23 mouse cellular contexts compared by ENCODE assay signal in the genomic region with DNA sequence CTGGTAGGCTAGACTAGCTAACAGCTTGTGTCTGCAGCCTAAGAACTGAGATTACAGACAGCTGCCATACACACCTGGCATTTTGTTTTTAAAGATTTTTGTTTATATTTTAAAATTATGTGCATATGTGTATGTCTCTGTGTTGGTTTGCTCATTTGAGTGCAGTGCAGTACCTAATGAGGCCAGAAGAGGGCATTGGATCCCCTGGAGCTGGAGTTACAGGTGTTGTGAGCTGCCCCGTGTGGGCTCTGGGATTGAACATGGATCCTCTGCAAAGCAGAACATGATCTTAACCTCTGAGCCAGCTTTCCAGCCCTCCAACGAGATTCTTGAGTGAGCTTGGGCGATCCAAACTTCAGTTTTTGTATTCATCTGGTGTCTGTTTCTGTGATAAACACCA. TPM values are rescaled to one million over a fixed set of nuclear protein-coding genes. Genes with fewer than 3 reads are reported as not detected.
DNase-seq lines count a peak whose midpoint lies in the region; ATAC-seq and TF ChIP-seq lines count a peak whose summit lies in the region.
"Had no signal": no experiment of that assay in that cellular context is flagged by ENCODE, and none has a peak within 500 bp of the region (broad histone marks: within the 10 kb centered on the region; RNA-seq: fewer than 3 reads in every experiment).

No protein-coding gene starts in this region.

- no peak overlapping the region for H3K4me2 ChIP-seq in forebrain, postnatal 0 days (ENCODE audit: low read depth)
- no peak overlapping the region for H3K4me2 ChIP-seq in forebrain, embryonic 12.5 days
- H3K4me2 ChIP-seq in stomach, postnatal 0 days (replicated peaks; ENCODE audit: low read depth) = no peak overlapping the region
- H3K4me2 ChIP-seq: kidney, embryonic 15.5 days; limb, embryonic 13.5 days; lung, embryonic 15.5 days; stomach, embryonic 15.5 days had no signal

- H3K27ac ChIP-seq in forebrain, postnatal 0 days (ENCODE audit: low read depth, low read length) = no peak overlapping the region
- no peak overlapping the region for H3K27ac ChIP-seq in forebrain, embryonic 12.5 days
- H3K27ac ChIP-seq in left cerebral cortex, adult 2 months = no peak overlapping the region
- H3K27ac ChIP-seq in thymus, adult 2 months (ENCODE audit: control insufficient read depth, insufficient read depth, low read length) = no peak overlapping the region
- H3K27ac ChIP-seq in stomach, postnatal 0 days (replicated peaks) = no peak overlapping the region
- H3K27ac ChIP-seq: embryonic facial prominence, embryonic 10.5 days; kidney, embryonic 15.5 days; limb, embryonic 13.5 days; lung, embryonic 15.5 days; stomach, embryonic 15.5 days had no signal

- TF ChIP-seq EP300 in stomach, postnatal 0 days (optimal IDR thresholded peaks at IDR 0.05) = no peak

- H3K27me3 ChIP-seq in forebrain, postnatal 0 days (ENCODE audit: insufficient read depth, low read length) = no peaks in the 10 kb centered on the region
- H3K27me3 ChIP-seq in forebrain, embryonic 12.5 days = no peaks in the 10 kb centered on the region
- H3K27me3 ChIP-seq in thymus, adult 2 months (ENCODE audit: control insufficient read depth, insufficient read depth, low read length) = no peaks in the 10 kb centered on the region
- H3K27me3 ChIP-seq in stomach, postnatal 0 days (ENCODE audit: control insufficient read depth, insufficient read depth, low read length) = no peaks in the 10 kb centered on the region
- H3K27me3 ChIP-seq: limb, embryonic 13.5 days; lung, embryonic 15.5 days; stomach, embryonic 15.5 days had no signal

- no peaks in the 10 kb centered on the region for H3K9me3 ChIP-seq in forebrain, postnatal 0 days (ENCODE audit: low read length)
- no peaks in the 10 kb centered on the region for H3K9me3 ChIP-seq in forebrain, embryonic 12.5 days
- H3K9me3 ChIP-seq in stomach, postnatal 0 days (ENCODE audit: control insufficient read depth, low read length) = no peaks in the 10 kb centered on the region
- H3K9me3 ChIP-seq: embryonic facial prominence, embryonic 10.5 days; kidney, embryonic 15.5 days; limb, embryonic 13.5 days; lung, embryonic 15.5 days; stomach, embryonic 15.5 days had no signal

- H3K4me1 ChIP-seq in forebrain, postnatal 0 days (ENCODE audit: insufficient read depth) = no peaks in the 10 kb centered on the region
- no peaks in the 10 kb centered on the region for H3K4me1 ChIP-seq in forebrain, embryonic 12.5 days
- no peaks in the 10 kb centered on the region for H3K4me1 ChIP-seq in thymus, adult 2 months (replicated peaks; ENCODE audit: control insufficient read depth, insufficient read depth, low read length)
- no peaks in the 10 kb centered on the region for H3K4me1 ChIP-seq in stomach, postnatal 0 days (replicated peaks; ENCODE audit: control insufficient read depth, insufficient read depth)
- H3K4me1 ChIP-seq: limb, embryonic 13.5 days; lung, embryonic 15.5 days; stomach, embryonic 15.5 days had no signal

- WGBS in forebrain, postnatal 0 days = 75% methylated on average over 3 of the region's 3 CpGs
- 68% methylated on average over 3 of the region's 3 CpGs for WGBS in forebrain, embryonic 12.5 days
- 79% methylated on average over 3 of the region's 3 CpGs for WGBS in thymus, adult 2 months
- 71% methylated on average over 3 of the region's 3 CpGs for WGBS in stomach, postnatal 0 days

- H3K36me3 ChIP-seq in forebrain, postnatal 0 days (ENCODE audit: insufficient read depth) = no peaks in the 10 kb centered on the region
- H3K36me3 ChIP-seq in forebrain, embryonic 12.5 days (replicated peaks) = no peaks in the 10 kb centered on the region
- H3K36me3 ChIP-seq in thymus, adult 2 months (ENCODE audit: control insufficient read depth, insufficient read depth, low read length) = no peaks in the 10 kb centered on the region
- no peaks in the 10 kb centered on the region for H3K36me3 ChIP-seq in stomach, postnatal 0 days (ENCODE audit: control insufficient read depth, insufficient read depth, low read length)
- H3K36me3 ChIP-seq: embryonic facial prominence, embryonic 10.5 days; kidney, embryonic 15.5 days; limb, embryonic 13.5 days; lung, embryonic 15.5 days; stomach, embryonic 15.5 days had no signal

- no peak overlapping the region for H3K4me3 ChIP-seq in forebrain, postnatal 0 days (ENCODE audit: low read depth, low read length)
- no peak overlapping the region for H3K4me3 ChIP-seq in forebrain, embryonic 12.5 days (replicated peaks)
- no peak overlapping the region for H3K4me3 ChIP-seq in left cerebral cortex, adult 2 months
- H3K4me3 ChIP-seq in thymus, adult 2 months (ENCODE audit: control insufficient read depth, insufficient read depth, low read length) = no peak overlapping the region
- no peak overlapping the region for H3K4me3 ChIP-seq in stomach, postnatal 0 days (ENCODE audit: low read depth, low read length)
- H3K4me3 ChIP-seq: embryonic facial prominence, embryonic 10.5 days; kidney, embryonic 15.5 days; limb, embryonic 13.5 days; lung, embryonic 15.5 days; stomach, embryonic 15.5 days had no signal

- peak; percentile 38 for TF ChIP-seq CTCF in forebrain, postnatal 0 days (IDR thresholded peaks at IDR 0.05; ENCODE audit: low read depth)
- TF ChIP-seq CTCF in left cerebral cortex, adult 2 months (IDR thresholded peaks at IDR 0.05) = peak; percentile 31
- no peak for TF ChIP-seq CTCF in thymus, adult 2 months (IDR thresholded peaks at IDR 0.05; ENCODE audit: borderline replicate concordance, control insufficient read depth, extremely low read depth, insufficient read depth, low read length, poor library complexity)
- peak; percentile 30 for TF ChIP-seq CTCF in stomach, postnatal 0 days (IDR thresholded peaks at IDR 0.05; ENCODE audit: low read depth)

- H3K9ac ChIP-seq in forebrain, postnatal 0 days = no peak overlapping the region
- H3K9ac ChIP-seq in forebrain, embryonic 12.5 days = no peak overlapping the region
- no peak overlapping the region for H3K9ac ChIP-seq in stomach, postnatal 0 days (ENCODE audit: low read length)
- H3K9ac ChIP-seq: kidney, embryonic 15.5 days; limb, embryonic 13.5 days; lung, embryonic 15.5 days; stomach, embryonic 15.5 days had no signal

- TF ChIP-seq POLR2A in thymus, adult 2 months (IDR thresholded peaks at IDR 0.05; ENCODE audit: control insufficient read depth, extremely low read depth, insufficient read depth, low read length, poor library complexity) = no peak

- intact Hi-C loops in left cerebral cortex, adult 2 months (cut with DNase I) = no loop called here
- intact Hi-C loops in left cerebral cortex, postnatal 10 days (cut with DNase I) = no loop called here

- ATAC-seq in forebrain, postnatal 0 days = no peak
- no peak for ATAC-seq in forebrain, embryonic 12.5 days (ENCODE audit: low FRiP score)
- no peak for ATAC-seq in stomach, postnatal 0 days (ENCODE audit: low FRiP score, low TSS enrichment)
- ATAC-seq: forebrain, embryonic 14.5 days; midbrain, embryonic 16.5 days had no signal

- no peak for DNase-seq in forebrain, postnatal 0 days
- DNase-seq in left cerebral cortex, adult 2 months (ENCODE audit: extremely low spot score in 1 of 2, low spot score in 2 of 2) = no peak
- DNase-seq in left cerebral cortex, postnatal 10 days (ENCODE audit: extremely low spot score in 1 of 2, low spot score in 2 of 2) = no peak
- DNase-seq in thymus, adult 2 months = peak; percentile 2
- no peak for DNase-seq in thymus, adult 18-20 months
- DNase-seq in stomach, postnatal 0 days (ENCODE audit: low spot score) = no peak
- DNase-seq in spleen, postnatal 14 days (ENCODE audit: low spot score in 2 of 2) = no peak
- DNase-seq: adrenal gland, adult 8-10 months; cerebellum, adult 18-20 months; cerebellum, postnatal 36 days; heart, postnatal 4 days; spleen, adult 18-20 months had no signal

RNA-seq across cellular contexts. Expression of a gene that starts 27.8 kb away (rescaled TPM):
- 3.0 and 3.5 TPM in 2 replicates for total RNA-seq in forebrain, postnatal 0 days (2014; rRNA removed)
- polyA plus RNA-seq in forebrain, postnatal 0 days (2015; fragmentation: Nextera tagmentation; extraction: Ambion mirVana) = 1.5 and 3.0 TPM in 2 replicates
- polyA plus RNA-seq in forebrain, embryonic 12.5 days (2016; fragmentation: Nextera tagmentation; extraction: Ambion mirVana) = 0.13 and 0.40 TPM in 2 replicates
- 1 to 10 TPM; 4.2 to 4.5 TPM for total RNA-seq in left cerebral cortex, adult 2 months (2021)
- 1 to 10 TPM; 1.5 TPM for total RNA-seq in left cerebral cortex, postnatal 10 days (2021)
- 0.11 and 0.28 TPM in 2 replicates for polyA plus RNA-seq in thymus, adult 2 months (2012; rRNA removed)
- polyA plus RNA-seq in stomach, postnatal 0 days (2015; fragmentation: Nextera tagmentation; extraction: Ambion mirVana) = 0.21 and 0.23 TPM in 2 replicates
- total RNA-seq: adrenal gland, adult 8-10 months; granulocyte monocyte progenitor cell, adult 5-6 weeks; heart, postnatal 4 days; megakaryocyte, adult 5-6 weeks had no signal
- polyA plus RNA-seq: heart, embryonic 14.5 days; kidney, embryonic 15.5 days; lung, embryonic 15.5 days; stomach, embryonic 15.5 days had no signal
